Mouse (Mus musculus) cerebellum, adult 2 months (tissue): ENCODE data around the gene Hps4.

Source experiments
- CTCF ChIP-seq: fragments of 200-500 bp; IDR thresholded peaks from 2 replicates; pipeline ENCODE4 v1.5.1; 2011; ENCODE audit warnings: low read depth, mild to moderate bottlenecking, control low read depth, low read length, moderate library complexity, borderline replicate concordance; ENCODE audit not compliant: insufficient read depth
- POLR2A ChIP-seq: fragments of 200-500 bp; IDR thresholded peaks from 2 replicates; pipeline ENCODE4 v1.6.1; 2011; ENCODE audit warnings: low read length, control low read depth, borderline replicate concordance; ENCODE audit not compliant: insufficient read depth

GRCm38 (mm10) chr5:112323246-112323645 is 19.6 kb upstream of the Hps4 start:
- TF ChIP-seq CTCF: no peak
- TF ChIP-seq POLR2A: no peak
